Mouse (Mus musculus) neural tube, embryonic 14.5 days (tissue): ENCODE measurements around the gene Sptbn1. TPM values are rescaled to one million over a fixed set of nuclear protein-coding genes. Genes with fewer than 3 reads are reported as not detected.

ENCODE experiments used
- ATAC-seq: fragments of 200-750 bp; cut with Nextera tagmentation; 2 replicates; pipeline ENCODE4 v1.8.0; 2017; ENCODE audit warnings: low read depth, mild to moderate bottlenecking, moderate TSS enrichment, moderate library complexity
- H3K27ac ChIP-seq: fragments of 300-500 bp; sonication (generic); 2 replicates; pipeline ENCODE4 v1.5.1; 2014; ENCODE audit warnings: low read depth, mild to moderate bottlenecking, control low read depth, low read length, moderate library complexity, mixed read lengths
- H3K27me3 ChIP-seq: fragments of 300-500 bp; sonication (generic); 2 replicates; pipeline ENCODE4 v1.6.1; 2014; ENCODE audit warnings: low read length; ENCODE audit not compliant: control insufficient read depth, insufficient read depth
- H3K36me3 ChIP-seq: fragments of 300-500 bp; sonication (generic); 2 replicates; pipeline ENCODE4 v1.6.1; 2014; ENCODE audit warnings: low read length, mixed read lengths; ENCODE audit not compliant: control insufficient read depth, insufficient read depth
- H3K4me1 ChIP-seq: fragments of 300-500 bp; sonication (generic); 2 replicates; pipeline ENCODE4 v1.6.1; 2014; ENCODE audit warnings: low read length; ENCODE audit not compliant: control insufficient read depth, insufficient read depth
- H3K4me2 ChIP-seq: fragments of 300-500 bp; sonication (generic); 2 replicates; pipeline ENCODE4 v1.6.1; 2014; ENCODE audit warnings: mild to moderate bottlenecking, low read depth, low read length, control low read depth
- H3K4me3 ChIP-seq: fragments of 300-500 bp; sonication (generic); 2 replicates; pipeline ENCODE4 v1.5.1; 2014; ENCODE audit warnings: low read depth, low read length, control low read depth, mixed read lengths
- H3K9ac ChIP-seq: fragments of 300-500 bp; sonication (generic); replicated peaks from 2 replicates; pipeline ENCODE4 v1.6.1; 2014; ENCODE audit warnings: low read depth, mild to moderate bottlenecking, control low read depth, low read length, mixed read lengths
- H3K9me3 ChIP-seq: fragments of 300-500 bp; sonication (generic); 2 replicates; pipeline ENCODE4 v1.6.1; 2016; ENCODE audit warnings: low read length; ENCODE audit not compliant: control insufficient read depth
- WGBS: fragments of 180-500 bp; shearing (Covaris S2); extraction: QIAGEN DNeasy Blood & Tissue Kit; methylation state at CpG from one replicate; pipeline ENCODE4 v1.1.7; 2014; 5-methylcytosine and 5-hydroxymethylcytosine counted together
- polyA plus RNA-seq: library from polyadenylated mRNA; unstranded; fragments of >200 nt; fragmentation: Nextera tagmentation; extraction: Ambion mirVana; gene quantifications from 2 replicates; pipeline ENCODE4 v1.2.1, GENCODE M21; 2014

The Sptbn1 gene
- polyA plus RNA-seq, 1 experiment from 2014 or later: 201 TPM

- Histone ChIP-seq H3K9ac (no peak overlapping the region), H3K36me3 (no peaks in the 10 kb centered on the region), H3K27me3 (no peaks in the 10 kb centered on the region), H3K9me3 (no peaks in the 10 kb centered on the region), H3K4me2 (no peak overlapping the region), H3K27ac (no peak overlapping the region), H3K4me1 (peaks cover 15% of the 10 kb centered on the region; the same call in 1 of the 2 replicates), H3K4me3 (no peak overlapping the region)
- no peak for ATAC-seq
- WGBS: 47% methylated on average over 3 of the region's 3 CpGs
Measured at GRCm38 (mm10) chr11:30211141-30211540, 56.8 kb downstream of the Sptbn1 start.

GRCm38 (mm10) chr11:30210100-30210811 lies 57.7 kb downstream of the Sptbn1 start:
- no peak overlapping the region for H3K4me3 ChIP-seq
- H3K27me3 ChIP-seq: no peaks in the 10 kb centered on the region
- no peak for ATAC-seq
- 80% methylated on average over 6 of the region's 6 CpGs for WGBS
- H3K27ac ChIP-seq: no peak overlapping the region
- no peaks in the 10 kb centered on the region for H3K9me3 ChIP-seq
- H3K4me2 ChIP-seq: no peak overlapping the region
- peaks cover 15% of the 10 kb centered on the region; the same call in 1 of the 2 replicates for H3K4me1 ChIP-seq
- no peak overlapping the region for H3K9ac ChIP-seq
- no peaks in the 10 kb centered on the region for H3K36me3 ChIP-seq

GRCm38 (mm10) chr11:30209495-30209894 lies 58.5 kb downstream of the Sptbn1 start:
- Histone ChIP-seq H3K4me3 (no peak overlapping the region), H3K9me3 (no peaks in the 10 kb centered on the region), H3K36me3 (no peaks in the 10 kb centered on the region), H3K4me2 (no peak overlapping the region), H3K27me3 (no peaks in the 10 kb centered on the region), H3K27ac (no peak overlapping the region), H3K4me1 (peaks cover 15% of the 10 kb centered on the region; the same call in 1 of the 2 replicates), H3K9ac (no peak overlapping the region)
- WGBS: 62% methylated on average over 4 of the region's 4 CpGs
- ATAC-seq: no peak

- no peaks in the 10 kb centered on the region for H3K9me3 ChIP-seq
- H3K4me2 ChIP-seq: no peak overlapping the region
- H3K27me3 ChIP-seq: no peaks in the 10 kb centered on the region
- no peaks in the 10 kb centered on the region for H3K36me3 ChIP-seq
- H3K4me3 ChIP-seq: no peak overlapping the region
- H3K9ac ChIP-seq: no peak overlapping the region
- no peak for ATAC-seq
- H3K27ac ChIP-seq: no peak overlapping the region
- H3K4me1 ChIP-seq: no peaks in the 10 kb centered on the region
Measured at GRCm38 (mm10) chr11:30204398-30204797, 63.6 kb downstream of the Sptbn1 start.

- Histone ChIP-seq H3K4me3 (no peak overlapping the region), H3K36me3 (no peaks in the 10 kb centered on the region), H3K27ac (no peak overlapping the region), H3K9me3 (no peaks in the 10 kb centered on the region), H3K4me2 (no peak overlapping the region), H3K4me1 (peaks cover 9% of the 10 kb centered on the region; the same call in 1 of the 2 replicates), H3K27me3 (no peaks in the 10 kb centered on the region), H3K9ac (no peak overlapping the region)
- no peak for ATAC-seq
Measured at GRCm38 (mm10) chr11:30200391-30200790, 67.6 kb downstream of the Sptbn1 start.

- under 1% methylated on average over 34 of the region's 34 CpGs for WGBS
- no peaks in the 10 kb centered on the region for H3K27me3 ChIP-seq
Measured at GRCm38 (mm10) chr11:30198091-30198675, 69.8 kb downstream of the Sptbn1 start.

GRCm38 (mm10) chr11:30197564-30198090 lies 70.3 kb downstream of the Sptbn1 start:
- no peaks in the 10 kb centered on the region for H3K27me3 ChIP-seq
- H3K9me3 ChIP-seq: no peaks in the 10 kb centered on the region
- no peaks in the 10 kb centered on the region for H3K36me3 ChIP-seq
- H3K9ac ChIP-seq: peak overlapping the region; percentile 51
- H3K27ac ChIP-seq: no peak overlapping the region; the same call in 1 of the 2 replicates
- H3K4me1 ChIP-seq: peaks cover 9% of the 10 kb centered on the region; the same call in 1 of the 2 replicates
- H3K4me2 ChIP-seq: peak overlapping the region; percentile 73
- WGBS: 4% methylated on average over 21 of the region's 21 CpGs
- ATAC-seq: peak; percentile 60
- H3K4me3 ChIP-seq: peak overlapping the region; percentile 41

More at GRCm38 (mm10) chr11:30198091-30198675, 69.8 kb downstream of the Sptbn1 start:
- H3K9me3 ChIP-seq: no peaks in the 10 kb centered on the region
- H3K36me3 ChIP-seq: no peaks in the 10 kb centered on the region
- peak overlapping the region; percentile 31; the same call in 1 of the 2 replicates for H3K27ac ChIP-seq
- H3K4me3 ChIP-seq: peak overlapping the region; percentile 41
- peaks cover 9% of the 10 kb centered on the region; the same call in 1 of the 2 replicates for H3K4me1 ChIP-seq
- peak overlapping the region; percentile 73 for H3K4me2 ChIP-seq
- peak overlapping the region; percentile 51 for H3K9ac ChIP-seq
- ATAC-seq: peak; percentile 94

- Histone ChIP-seq H3K4me1 (peaks cover 9% of the 10 kb centered on the region; the same call in 1 of the 2 replicates), H3K36me3 (no peaks in the 10 kb centered on the region), H3K27ac (no peak overlapping the region), H3K9me3 (no peaks in the 10 kb centered on the region), H3K27me3 (no peaks in the 10 kb centered on the region), H3K9ac (no peak overlapping the region), H3K4me2 (no peak overlapping the region), H3K4me3 (no peak overlapping the region)
- no peak for ATAC-seq
- WGBS: 71% methylated on average over 4 of the region's 4 CpGs
Measured at GRCm38 (mm10) chr11:30196368-30197070, 71.5 kb downstream of the Sptbn1 start.
